Comparison of ENCODE assay signal across 24 mouse cellular contexts in the genomic region with DNA sequence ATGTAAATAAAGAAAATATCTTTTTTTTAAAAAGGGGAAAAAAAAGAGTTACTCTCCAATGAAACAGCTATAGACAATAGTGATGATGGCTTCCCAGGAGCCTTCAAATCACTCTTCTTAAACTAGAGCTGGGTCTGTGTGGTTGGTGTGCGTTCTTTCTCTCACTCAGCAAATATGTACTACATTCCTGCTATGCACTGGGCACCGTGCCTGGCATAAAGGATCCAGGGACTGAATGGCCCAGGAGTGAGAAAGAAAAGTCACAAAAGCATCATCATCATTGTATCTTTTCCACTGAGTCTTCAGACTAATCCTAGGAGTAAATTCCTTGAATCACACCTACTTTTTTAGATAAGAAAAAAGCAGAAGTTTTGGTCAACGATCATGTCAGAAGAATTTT.
"Had no signal": no experiment of that assay in that cellular context is flagged by ENCODE, and none has a peak within 500 bp of the region (broad histone marks: within the 10 kb centered on the region; RNA-seq: fewer than 3 reads in every experiment).

No protein-coding gene starts in this region.

- H3K4me1 ChIP-seq: hindbrain, embryonic 10.5 days; hindbrain, embryonic 12.5 days; intestine, embryonic 15.5 days; liver, embryonic 12.5 days had no signal

- H3K27ac ChIP-seq: heart, embryonic 10.5 days; hindbrain, embryonic 10.5 days; hindbrain, embryonic 12.5 days; hindbrain, embryonic 14.5 days; intestine, embryonic 15.5 days; limb, embryonic 15.5 days; liver, embryonic 12.5 days; liver, embryonic 14.5 days had no signal

- H3K9me3 ChIP-seq: heart, embryonic 10.5 days; hindbrain, embryonic 10.5 days; hindbrain, embryonic 12.5 days; intestine, embryonic 15.5 days; limb, embryonic 13.5 days; limb, embryonic 15.5 days; liver, embryonic 12.5 days had no signal

- H3K9ac ChIP-seq: hindbrain, embryonic 12.5 days; hindbrain, embryonic 14.5 days; intestine, embryonic 15.5 days; limb, embryonic 13.5 days; limb, embryonic 15.5 days; liver, embryonic 12.5 days; liver, embryonic 14.5 days had no signal

- H3K36me3 ChIP-seq: heart, embryonic 10.5 days; hindbrain, embryonic 12.5 days; intestine, embryonic 15.5 days; liver, embryonic 12.5 days had no signal

- H3K4me2 ChIP-seq: hindbrain, embryonic 12.5 days; hindbrain, embryonic 14.5 days; intestine, embryonic 15.5 days; limb, embryonic 13.5 days; limb, embryonic 15.5 days; liver, embryonic 12.5 days had no signal

- DNase-seq: gastrocnemius, adult 2 months; gastrocnemius, postnatal 10 days; gastrocnemius, postnatal 25 days; heart, postnatal 14 days; heart, postnatal 36 days; kidney, adult 18-20 months; kidney, adult 8-10 months; kidney, postnatal 10 days; kidney, postnatal 36 days; layer of hippocampus, adult 9-11 months; layer of hippocampus, postnatal 36 days; left cerebral cortex, postnatal 4 days had no signal

- H3K4me3 ChIP-seq: gastrocnemius, adult 2 months; heart, embryonic 10.5 days; hindbrain, embryonic 10.5 days; hindbrain, embryonic 12.5 days; intestine, embryonic 15.5 days; limb, embryonic 13.5 days; limb, embryonic 15.5 days; liver, embryonic 12.5 days had no signal

- ATAC-seq: hindbrain, embryonic 16.5 days; inflammation-experienced regulatory T-cells, adult 6 months; intestine, embryonic 15.5 days; intestine, postnatal 0 days; liver, embryonic 12.5 days had no signal

- H3K27me3 ChIP-seq: hindbrain, embryonic 12.5 days; intestine, embryonic 15.5 days; limb, embryonic 15.5 days; liver, embryonic 12.5 days had no signal
